Mouse (Mus musculus) MEL (cell line): Measurements from ENCODE around the gene Ryr2.

Source experiments
- CTCF ChIP-seq, 3 experiments: IDR thresholded peaks in 2 of 3; conservative IDR thresholded peaks in 1 of 3; 2 replicates each; pipeline ENCODE4 v1.5.1; 2011 to 2012; ENCODE audit warnings: low read length in 3 of 3, low read depth in 2 of 3, mild to moderate bottlenecking in 2 of 3, improper control_type of control experiment in 1 of 3, inconsistent platforms in 1 of 3, mixed read lengths in 1 of 3, moderate library complexity in 1 of 3; ENCODE audit not compliant: control insufficient read depth in 1 of 3, insufficient read depth in 1 of 3, poor library complexity in 1 of 3, severe bottlenecking in 1 of 3
- EP300 ChIP-seq, 2 experiments: IDR thresholded peaks; 2 replicates each; pipeline ENCODE4 v1.6.1; 2011; ENCODE audit warnings: improper control_type of control experiment in 2 of 2, low read length in 2 of 2, low read depth in 1 of 2, mild to moderate bottlenecking in 1 of 2
- KAT2A ChIP-seq: conservative IDR thresholded peaks from 2 replicates; pipeline ENCODE4 v1.6.1; 2012; ENCODE audit warnings: low read depth, low read length, improper control_type of control experiment, inconsistent platforms
- POLR2A ChIP-seq, 2 experiments: IDR thresholded peaks; 2 replicates each; pipeline ENCODE4 v1.6.1; 2011 to 2012; ENCODE audit warnings: low read length in 2 of 2, mild to moderate bottlenecking in 2 of 2, control low read depth in 1 of 2, improper control_type of control experiment in 1 of 2, low read depth in 1 of 2, moderate library complexity in 1 of 2; ENCODE audit not compliant: control insufficient read depth in 1 of 2, insufficient read depth in 1 of 2, poor library complexity in 1 of 2
- POLR2AphosphoS2 ChIP-seq: IDR thresholded peaks from 2 replicates; pipeline ENCODE4 v1.6.1; 2011; ENCODE audit warnings: low read length, improper control_type of control experiment
- SMC3 ChIP-seq: IDR thresholded peaks from 2 replicates; pipeline ENCODE4 v1.6.1; 2011; ENCODE audit warnings: low read depth, low read length, improper control_type of control experiment
- TAL1 ChIP-seq: IDR thresholded peaks from 2 replicates; pipeline ENCODE4 v1.6.1; 2012; ENCODE audit warnings: mild to moderate bottlenecking, inconsistent platforms, low read length, moderate library complexity, mixed read lengths
- TBP ChIP-seq: IDR thresholded peaks from 2 replicates; pipeline ENCODE4 v1.8.0; 2011; ENCODE audit warnings: low read depth, low read length, improper control_type of control experiment
- UBTF ChIP-seq: IDR thresholded peaks from 2 replicates; pipeline ENCODE4 v1.6.1; 2012; ENCODE audit warnings: low read depth, mild to moderate bottlenecking, inconsistent platforms, low read length, improper control_type of control experiment, moderate library complexity, borderline replicate concordance; ENCODE audit not compliant: insufficient read depth
- ZC3H11A ChIP-seq: IDR thresholded peaks from 2 replicates; pipeline ENCODE4 v1.6.1; 2012; ENCODE audit warnings: low read depth, mild to moderate bottlenecking, inconsistent platforms, low read length, improper control_type of control experiment

GRCm38 (mm10) chr13:11533265-11533664 lies 573.5 kb downstream of the Ryr2 start:
- TF ChIP-seq CTCF (IDR thresholded peaks at IDR 0.05 in 2 of 3, conservative IDR thresholded peaks at IDR 0.05 in 1 of 3; ENCODE audit: control insufficient read depth in 1 of 3, insufficient read depth in 1 of 3, low read depth in 2 of 3, low read length in 3 of 3, poor library complexity in 1 of 3, severe bottlenecking in 1 of 3) (no peak), EP300 (IDR thresholded peaks at IDR 0.05; ENCODE audit: low read depth in 1 of 2, low read length in 2 of 2) (no peak), TAL1 (no peak), SMC3 (no peak), POLR2A (IDR thresholded peaks at IDR 0.05; ENCODE audit: control insufficient read depth in 1 of 2, insufficient read depth in 1 of 2, low read depth in 1 of 2, low read length in 2 of 2, poor library complexity in 1 of 2) (no peak), TBP (no peak), UBTF (no peak), ZC3H11A (no peak), POLR2AphosphoS2 (no peak), KAT2A (no peak)
